Mouse (Mus musculus) CH12.LX (cell line): ENCODE data around the gene Tmem106b.

Source experiments
- CHD2 ChIP-seq: IDR thresholded peaks from 2 replicates; pipeline ENCODE4 v1.6.1; 2011; ENCODE audit warnings: low read length, improper control_type of control experiment
- CTCF ChIP-seq, 2 experiments: IDR thresholded peaks in 1 of 2; conservative IDR thresholded peaks in 1 of 2; 2 replicates each; pipeline ENCODE4 v1.5.1; 2011 to 2012; ENCODE audit warnings: low read depth in 2 of 2, low read length in 2 of 2, improper control_type of control experiment in 1 of 2, inconsistent platforms in 1 of 2, mild to moderate bottlenecking in 1 of 2, moderate library complexity in 1 of 2
- E2F4 ChIP-seq: IDR thresholded peaks from 2 replicates; pipeline ENCODE4 v1.6.1; 2011; ENCODE audit warnings: low read depth, low read length, improper control_type of control experiment; ENCODE audit not compliant: insufficient replicate concordance
- EP300 ChIP-seq: IDR thresholded peaks from 2 replicates; pipeline ENCODE4 v1.6.1; 2011; ENCODE audit warnings: low read length, improper control_type of control experiment
- MAX ChIP-seq: IDR thresholded peaks from 2 replicates; pipeline ENCODE4 v1.6.1; 2011; ENCODE audit warnings: low read length, improper control_type of control experiment
- MAZ ChIP-seq: IDR thresholded peaks from 2 replicates; pipeline ENCODE4 v1.6.1; 2012; ENCODE audit warnings: low read depth, mild to moderate bottlenecking, inconsistent platforms, low read length, improper control_type of control experiment, moderate library complexity
- MYC ChIP-seq: IDR thresholded peaks from 2 replicates; pipeline ENCODE4 v1.6.1; 2011; ENCODE audit warnings: low read depth, mild to moderate bottlenecking, improper control_type of control experiment, low read length
- POLR2A ChIP-seq: IDR thresholded peaks from 2 replicates; pipeline ENCODE4 v1.6.1; 2011; ENCODE audit warnings: low read depth, mild to moderate bottlenecking, improper control_type of control experiment, low read length
- RAD21 ChIP-seq: IDR thresholded peaks from 2 replicates; pipeline ENCODE4 v1.6.1; 2011; ENCODE audit warnings: low read depth, mild to moderate bottlenecking, low read length, improper control_type of control experiment, moderate library complexity
- RCOR1 ChIP-seq: conservative IDR thresholded peaks from 2 replicates; pipeline ENCODE4 v1.6.1; 2012; ENCODE audit warnings: low read depth, mild to moderate bottlenecking, inconsistent platforms, low read length, improper control_type of control experiment
- USF1 ChIP-seq: IDR thresholded peaks from 2 replicates; pipeline ENCODE4 v1.6.1; 2014; ENCODE audit warnings: low read depth, mild to moderate bottlenecking, inconsistent platforms, low read length, improper control_type of control experiment
- ZMIZ1 ChIP-seq: IDR thresholded peaks from 2 replicates; pipeline ENCODE4 v1.6.1; 2012; ENCODE audit warnings: low read depth, mild to moderate bottlenecking, inconsistent platforms, low read length, improper control_type of control experiment

- TF ChIP-seq CTCF (conservative IDR thresholded peaks at IDR 0.05 in 1 of 2, IDR thresholded peaks at IDR 0.05 in 1 of 2; ENCODE audit: low read depth in 2 of 2, low read length in 2 of 2) (no peak), POLR2A (no peak), MYC (no peak), CHD2 (no peak), MAX (no peak), ZMIZ1 (no peak), E2F4 (no peak), USF1 (no peak), RCOR1 (no peak), MAZ (no peak), RAD21 (no peak), EP300 (no peak)
These were observed 527 bp downstream of the Tmem106b start for GRCm38 (mm10) chr6:13070147-13070425.
